Mouse (Mus musculus) ES-Bruce4 (cell line): ENCODE results near the gene Ulk4.

Experiments used
- CTCF ChIP-seq: IDR thresholded peaks from one replicate; pipeline ENCODE4 v1.8.1; 2011; ENCODE audit warnings: low read depth, low read length
- POLR2A ChIP-seq: IDR thresholded peaks from one replicate; pipeline ENCODE4 v1.8.1; 2011; ENCODE audit warnings: low read length; ENCODE audit not compliant: insufficient read depth

- TF ChIP-seq POLR2A (no peak), CTCF (no peak)
These were observed 216.7 kb downstream of the Ulk4 start for GRCm38 (mm10) chr9:121060331-121060730.
